Mouse (Mus musculus) ovary, postnatal 10 days (tissue): ENCODE measurements around the gene Snx20.

Experiments used
- DNase-seq: peaks from one replicate; pipeline ENCODE4 v3.0.0; 2022; ENCODE audit warnings: low spot score

Gene Snx20

GRCm38 (mm10) chr8:88604065-88605038 is 31.6 kb downstream of the Snx20 start:
- no peak for DNase-seq

DNA sequence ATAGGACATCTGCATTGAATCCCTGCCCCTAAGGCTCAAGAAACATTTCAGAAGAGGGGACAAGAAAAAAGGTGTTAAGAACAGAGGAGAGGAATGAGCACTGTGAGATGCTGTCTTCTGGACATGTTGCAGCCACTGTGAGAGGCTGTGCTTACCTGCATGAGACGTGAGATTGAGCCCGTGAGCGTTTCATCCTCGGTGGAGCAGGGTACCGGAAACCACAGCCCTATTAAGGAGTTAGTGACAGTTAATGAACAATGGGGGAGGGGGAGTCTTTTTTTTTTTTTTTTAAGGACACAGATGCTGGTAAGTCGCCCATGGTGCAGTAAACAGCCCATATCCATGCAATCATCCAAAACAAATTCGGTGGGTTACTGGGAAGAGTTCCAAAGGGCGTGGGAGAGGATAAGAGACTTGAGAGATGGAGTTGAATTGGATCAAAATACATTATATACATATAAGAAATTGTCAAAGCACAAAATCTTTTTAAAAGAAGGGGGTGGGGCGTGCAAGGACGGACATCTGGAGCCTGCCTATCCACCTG is 32.4 kb downstream of the Snx20 start:
- DNase-seq: no peak

GRCm38 (mm10) chr8:88599491-88599890 is 36.4 kb downstream of the Snx20 start:
- no peak for DNase-seq

DNA sequence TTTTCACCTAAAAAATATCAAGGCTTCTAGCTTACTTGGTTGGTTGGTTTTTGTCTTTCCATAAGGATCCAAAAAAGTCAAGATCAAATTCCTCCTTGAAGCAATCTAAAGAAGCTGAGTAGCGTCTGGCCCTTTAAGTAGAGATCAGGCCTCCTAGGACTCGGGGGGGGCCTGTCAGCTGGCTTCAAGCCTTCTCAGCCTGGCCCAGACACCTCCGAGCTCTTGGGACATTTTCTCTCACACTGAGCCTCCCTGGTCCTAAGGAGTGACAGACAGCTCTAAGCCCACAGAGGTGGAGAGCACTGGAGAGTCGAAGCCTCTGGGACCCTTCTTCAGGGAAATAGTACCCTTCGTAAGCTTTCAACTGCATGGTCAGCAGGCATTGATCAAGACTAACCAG is 37.4 kb downstream of the Snx20 start:
- DNase-seq: no peak

- no peak for DNase-seq
Measured at GRCm38 (mm10) chr8:88596042-88596441, 39.9 kb downstream of the Snx20 start.

DNA sequence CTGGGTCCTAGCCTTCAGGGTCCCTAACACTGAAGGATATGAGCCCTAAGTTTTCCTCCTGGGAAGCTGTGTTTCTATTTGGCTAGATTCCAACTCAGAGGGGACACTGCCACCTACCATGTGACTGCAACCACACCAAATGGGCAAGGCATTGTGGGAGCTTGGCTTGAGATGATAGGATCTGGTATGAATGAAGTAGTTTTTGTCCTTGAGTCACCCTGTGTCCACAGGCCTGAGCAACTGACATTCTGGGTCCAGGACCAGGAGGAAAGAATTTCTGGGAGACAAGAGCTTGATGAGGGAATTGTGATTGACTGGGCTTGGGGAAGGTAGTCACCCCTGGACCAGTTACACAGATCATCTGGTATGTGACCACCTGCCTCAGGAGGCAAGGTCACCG is 42.0 kb downstream of the Snx20 start:
- no peak for DNase-seq

DNA sequence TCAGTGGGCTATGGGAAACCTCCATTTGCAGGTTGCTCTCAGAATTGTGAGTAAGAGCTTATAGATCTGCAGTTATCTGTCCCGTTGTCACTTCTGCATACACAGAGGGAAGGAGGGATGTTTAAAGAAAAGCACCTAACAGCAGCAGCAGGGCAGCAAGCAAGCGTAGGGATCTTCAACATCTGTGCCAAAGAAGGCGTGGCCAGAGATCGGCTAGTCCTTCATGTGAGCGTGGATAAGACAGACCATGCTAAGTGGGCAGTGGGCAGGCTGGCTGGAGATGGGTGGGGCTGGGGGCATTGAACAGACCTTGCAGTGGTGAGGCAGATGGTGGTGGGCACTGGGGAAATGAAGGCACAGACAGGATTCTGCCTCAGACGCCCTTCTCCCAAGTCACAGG is 45.7 kb downstream of the Snx20 start:
- no peak for DNase-seq

GRCm38 (mm10) chr8:88588205-88588889 is 47.6 kb downstream of the Snx20 start:
- DNase-seq: no peak

DNA sequence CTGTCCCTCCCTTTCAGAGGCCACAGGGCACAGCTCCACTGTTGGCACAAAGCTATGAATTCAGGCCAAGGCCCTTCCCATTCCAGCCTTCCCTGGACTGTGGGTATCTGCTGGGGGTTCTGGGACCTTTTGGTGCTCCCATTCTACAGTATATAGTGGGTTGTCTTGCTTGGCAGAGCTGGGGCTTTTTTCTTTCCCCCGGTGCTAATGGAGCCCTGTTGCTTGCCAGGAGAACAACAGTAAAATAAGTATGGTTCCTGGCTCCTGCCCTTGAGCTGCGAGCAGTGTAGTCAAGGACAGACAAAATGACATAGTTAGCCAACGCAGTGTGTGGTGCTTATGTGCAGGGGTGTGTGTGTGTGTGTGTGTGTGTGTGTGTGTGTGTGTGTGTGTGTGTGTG is 52.1 kb downstream of the Snx20 start:
- DNase-seq: no peak

DNA sequence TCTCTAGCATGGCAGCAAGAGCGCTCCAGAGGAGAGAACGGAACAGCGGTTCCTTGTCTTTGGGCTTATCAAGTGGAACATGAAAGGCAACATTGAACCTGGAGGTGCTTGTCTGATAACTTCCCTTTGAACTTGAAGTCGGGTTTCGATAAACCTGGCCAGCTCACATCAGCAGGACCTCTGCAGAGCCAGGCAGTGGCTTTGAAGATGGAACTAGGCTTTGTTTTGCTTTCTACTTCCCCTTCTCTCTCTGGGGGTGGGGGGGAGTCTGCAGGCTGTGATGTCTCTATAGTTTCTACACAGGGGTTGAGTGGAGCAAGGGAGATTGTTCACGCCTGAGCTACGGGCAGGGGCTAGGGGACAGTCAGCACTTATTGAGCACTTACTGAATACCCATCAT is 55.1 kb downstream of the Snx20 start:
- DNase-seq: no peak

DNA sequence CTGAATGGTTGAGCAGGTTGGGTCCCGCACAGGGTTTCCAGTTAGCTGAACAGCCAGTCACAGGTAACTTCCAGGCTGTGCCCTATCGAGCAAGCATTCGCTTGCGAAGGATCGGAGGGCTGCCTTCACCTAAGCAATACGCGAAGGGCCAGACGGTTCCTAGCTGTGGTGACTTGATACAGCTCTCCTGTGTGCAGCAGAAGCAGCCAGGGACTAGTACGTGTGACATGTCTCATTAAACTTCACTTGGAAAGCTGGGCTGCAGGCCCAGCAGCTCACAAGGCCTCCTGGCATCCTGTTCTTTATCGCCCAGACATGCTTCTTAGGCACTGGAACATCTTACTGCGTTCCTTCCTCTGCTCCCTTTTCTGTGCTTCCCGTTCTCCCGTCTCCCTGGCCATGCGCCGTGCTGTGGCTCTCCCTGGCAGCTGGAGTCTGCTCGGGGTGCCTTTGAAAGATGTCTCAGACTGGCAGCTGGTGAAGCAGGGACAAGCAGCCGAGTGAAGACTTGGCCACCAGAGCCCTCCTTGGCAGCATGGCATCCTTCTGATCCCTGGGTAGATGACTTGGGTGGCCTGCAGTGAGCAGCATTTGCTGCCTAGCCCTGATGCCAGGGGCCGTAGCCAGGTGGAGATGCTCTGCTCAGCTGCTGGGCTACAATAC is 56.1 kb downstream of the Snx20 start:
- DNase-seq: no peak

DNA sequence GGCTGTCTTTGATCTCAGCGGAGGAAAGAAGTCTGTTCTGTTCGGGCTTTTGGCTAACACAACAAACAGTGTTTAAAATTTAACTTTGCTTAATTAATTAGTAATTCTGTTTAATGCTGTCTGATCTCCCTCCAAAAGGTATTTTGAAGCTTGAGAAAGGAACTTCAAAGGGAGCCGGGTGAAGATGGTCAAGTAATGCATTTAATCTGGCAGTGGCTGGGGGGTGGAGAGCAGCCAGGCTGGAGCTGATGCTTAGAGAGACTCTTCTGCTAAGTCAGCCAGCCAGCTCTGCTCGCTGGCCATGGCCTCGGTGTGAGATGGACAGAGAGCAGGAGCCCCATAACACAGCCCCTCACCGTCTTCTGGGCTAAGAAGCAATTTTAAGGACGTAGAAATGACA is 56.7 kb downstream of the Snx20 start:
- no peak for DNase-seq

DNA sequence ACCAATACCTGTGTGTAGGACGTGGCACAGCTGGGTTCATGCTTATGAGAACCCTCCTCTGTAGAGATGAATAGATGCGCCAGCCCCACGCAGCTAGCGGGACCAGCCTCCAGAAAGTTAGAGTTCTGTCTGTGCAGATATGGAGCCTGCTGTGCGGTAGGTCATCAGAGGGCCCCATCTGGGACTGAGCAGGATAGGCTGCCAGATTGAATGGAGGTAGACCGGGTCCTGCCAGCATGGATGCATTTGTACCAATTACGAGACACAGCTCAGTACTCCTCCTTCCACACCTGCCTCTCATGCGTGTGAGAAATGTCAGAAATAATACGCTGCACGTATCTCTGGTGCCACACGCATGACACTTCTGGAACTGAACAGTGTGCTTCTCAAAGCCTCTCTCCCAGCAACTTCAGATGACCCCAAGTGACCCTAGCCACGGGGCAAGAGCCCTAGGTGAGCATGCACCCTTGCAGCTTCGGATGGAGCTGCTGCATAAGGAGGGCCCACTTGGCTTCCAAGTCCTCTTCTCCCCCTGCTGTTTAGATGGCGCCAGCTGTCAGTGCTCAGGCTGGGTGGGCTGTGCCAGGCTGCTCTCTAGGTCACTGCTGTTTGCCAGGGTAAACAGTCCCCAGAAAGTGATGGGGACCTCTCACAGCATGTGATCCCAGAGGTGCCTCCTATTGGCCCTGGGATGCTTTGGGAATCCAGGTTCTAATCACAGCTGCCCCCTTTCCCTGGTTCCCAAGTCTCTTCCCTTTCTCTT is 57.3 kb downstream of the Snx20 start:
- DNase-seq: no peak

DNA sequence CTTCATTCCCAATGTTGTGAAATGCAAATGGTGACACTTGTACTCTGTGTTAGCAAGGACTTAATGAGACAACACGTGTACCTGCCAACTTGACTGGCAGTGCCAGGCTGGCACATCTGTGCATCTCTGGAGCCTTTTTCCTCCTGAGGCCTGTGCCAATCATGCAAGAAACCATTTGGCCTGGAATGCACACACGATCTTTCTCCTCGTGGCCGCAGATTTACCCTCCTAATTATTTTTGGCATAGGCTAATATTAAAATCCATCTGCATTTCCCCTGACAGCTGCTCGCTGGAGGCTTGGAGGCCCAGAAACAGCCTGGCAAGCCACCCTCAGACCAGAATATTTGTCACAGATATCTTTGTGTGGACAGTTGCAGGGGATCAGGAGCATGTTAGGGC is 58.3 kb downstream of the Snx20 start:
- no peak for DNase-seq
